Mouse (Mus musculus): ENCODE data around the gene Zbtb18.
A peak's percentile ranks its signal among the peaks of the same experiment; 100 is the strongest.

Gene Zbtb18

DNA sequence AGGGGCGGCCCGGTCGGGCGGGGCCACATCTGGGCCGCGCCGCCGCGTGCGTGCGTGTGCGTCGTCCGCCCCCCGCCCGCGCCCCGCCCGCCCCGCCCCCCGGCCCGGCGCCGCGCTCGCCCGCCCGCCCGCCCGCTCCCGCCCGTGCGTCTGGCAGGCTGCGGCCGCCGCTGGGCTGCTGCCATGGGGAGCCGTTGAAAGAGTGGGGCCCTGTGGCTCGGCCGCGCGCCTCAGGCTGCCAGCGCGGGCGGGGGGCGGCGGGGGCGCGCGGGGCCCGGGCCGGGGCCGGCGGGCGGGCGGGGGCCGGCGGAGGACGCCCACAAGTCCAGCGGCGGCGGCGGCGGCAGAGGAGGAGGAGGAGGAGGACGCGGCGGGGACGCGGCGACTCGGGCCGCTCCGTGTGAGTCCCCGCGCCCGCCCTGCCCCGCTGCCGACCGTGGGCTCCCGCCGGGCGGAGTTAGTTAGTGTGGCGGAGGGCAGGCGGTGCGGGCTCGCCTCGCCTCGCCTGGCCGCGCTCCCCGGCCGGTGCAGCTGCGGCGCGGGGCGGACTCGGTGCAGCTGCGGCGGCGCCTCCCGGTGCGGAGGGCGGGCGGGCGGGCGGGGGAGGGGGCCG lies at the start of gene Zbtb18:
Zbtb18 (plus strand) TSS at position 156 of the 613 bp plus-strand sequence.
- no peak for DNase-seq (ENCODE audit: low read depth in 1 of 2, low spot score in 2 of 2)

DNA sequence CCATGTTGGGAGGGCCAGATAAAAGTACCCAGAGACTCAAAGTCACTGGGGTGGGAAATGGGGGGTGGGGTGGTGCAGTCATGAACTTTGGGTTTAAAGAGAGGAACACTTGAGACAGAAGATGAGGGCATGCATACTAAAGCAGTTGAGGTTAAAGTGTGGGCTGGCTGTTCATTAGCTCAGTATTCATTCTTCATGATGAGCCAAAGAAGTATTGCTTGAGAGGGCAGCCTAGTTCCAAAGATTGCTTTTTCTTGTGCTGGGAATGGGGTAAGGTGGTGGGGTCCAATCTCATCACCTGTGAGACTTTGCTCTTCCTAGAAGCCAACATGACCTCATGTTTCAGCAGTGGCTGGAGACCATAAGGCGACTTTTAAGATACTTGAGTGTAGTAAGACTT lies 44.7 kb upstream of the Zbtb18 start:
- no peak for DNase-seq (ENCODE audit: low read depth in 1 of 2, low spot score in 2 of 2)

GRCm38 (mm10) chr1:177405170-177405569 lies 37.0 kb upstream of the Zbtb18 start:
- DNase-seq (ENCODE audit: low read depth in 1 of 2, low spot score in 2 of 2), result no peak

GRCm38 (mm10) chr1:177408690-177409089 lies 33.5 kb upstream of the Zbtb18 start:
- DNase-seq (ENCODE audit: low read depth in 1 of 2, low spot score in 2 of 2), result no peak

DNA sequence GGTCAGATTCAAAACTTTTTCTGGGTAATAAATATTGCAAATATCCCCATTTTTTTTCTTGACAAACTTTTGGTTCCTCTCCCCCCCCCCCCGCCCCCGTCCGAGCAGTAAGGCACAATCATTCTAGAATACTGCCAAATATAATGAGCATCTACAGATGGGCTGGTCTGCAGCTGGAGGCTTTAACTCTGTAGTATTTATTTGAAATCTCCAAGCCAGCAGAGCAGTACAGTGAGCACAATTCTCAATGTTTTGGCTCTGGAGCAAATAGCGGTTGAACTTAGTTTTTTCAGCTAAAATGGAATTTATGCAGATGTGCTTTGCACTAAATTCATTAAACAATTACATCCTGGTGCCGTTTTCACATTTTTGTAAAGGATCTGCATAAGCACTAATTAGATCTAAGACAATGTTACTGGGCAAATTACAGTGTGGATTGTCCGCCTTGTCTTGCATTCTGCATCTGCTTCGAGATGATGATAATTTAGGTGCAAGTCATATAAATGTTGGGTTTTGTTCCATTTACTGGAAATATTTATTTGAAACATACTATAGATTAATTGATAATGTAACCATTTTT lies 31.3 kb upstream of the Zbtb18 start:
- no peak for DNase-seq (ENCODE audit: low read depth in 1 of 2, low spot score in 2 of 2)

DNA sequence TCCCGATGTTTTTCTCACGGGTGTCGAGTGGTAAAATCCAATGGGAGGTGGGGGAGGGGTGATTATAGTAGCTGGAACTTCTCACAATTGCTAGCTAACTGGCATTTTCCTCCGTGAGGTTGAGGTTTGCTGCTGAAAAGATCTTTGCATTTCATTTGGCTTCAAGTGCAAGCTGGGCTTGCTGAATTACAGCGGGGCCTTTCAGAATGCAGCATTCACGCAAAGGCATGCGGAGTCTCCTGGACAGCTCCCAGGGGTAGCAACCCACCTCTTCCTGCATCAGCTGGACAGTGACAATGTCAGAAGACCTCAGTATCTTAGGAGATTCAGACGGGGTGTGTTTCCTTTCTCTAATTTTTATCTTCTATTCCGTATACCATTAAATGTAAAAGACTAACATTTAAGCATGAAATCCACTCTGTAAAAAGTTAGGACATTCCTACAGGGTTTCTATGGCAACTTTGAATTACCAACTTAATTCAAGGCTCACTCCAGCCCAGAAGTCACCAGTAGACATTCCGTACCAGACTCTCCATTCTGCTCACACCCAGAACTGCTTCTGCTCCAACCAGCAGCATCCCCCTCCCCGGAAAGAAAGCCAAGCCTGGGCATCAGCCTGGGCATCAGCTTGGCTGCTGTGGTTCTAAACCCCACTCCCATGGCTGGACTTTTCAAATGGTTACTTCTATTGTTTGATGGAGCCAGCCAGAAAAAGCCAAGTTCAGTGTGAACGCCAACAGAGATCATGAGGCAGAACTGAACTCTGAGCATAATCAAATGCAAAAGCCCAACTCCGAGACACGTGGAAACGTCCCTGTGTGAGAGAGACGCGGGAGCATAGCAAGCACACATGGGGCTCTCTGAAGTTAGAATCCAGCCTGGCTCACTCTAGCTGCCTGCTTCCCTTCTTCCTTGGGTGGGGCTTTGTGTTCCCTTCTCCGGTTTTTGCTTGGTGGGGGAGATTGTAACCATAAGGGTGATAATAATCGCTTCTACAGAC lies 30.5 kb upstream of the Zbtb18 start:
- no peak for DNase-seq (ENCODE audit: low read depth in 1 of 2, low spot score in 2 of 2)

DNA sequence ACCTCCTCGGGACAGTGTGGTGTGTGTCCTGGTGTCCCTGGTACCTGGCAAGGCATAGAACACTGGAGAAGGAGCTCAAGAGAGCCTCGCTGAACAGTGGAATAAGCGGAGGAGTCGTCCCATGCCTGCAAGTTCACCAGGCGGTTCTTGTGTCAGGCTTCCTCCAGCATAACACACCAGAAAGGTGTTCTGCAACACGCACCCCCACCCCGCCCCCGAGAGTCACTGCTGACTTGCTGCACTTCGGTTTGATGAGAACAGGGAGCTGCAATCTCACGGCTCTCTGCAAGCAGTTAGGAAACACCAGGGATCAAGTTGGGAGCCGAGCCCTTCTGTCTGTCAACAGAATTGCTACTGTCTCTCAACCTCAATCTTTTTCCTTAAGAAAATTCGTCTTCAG lies 22.8 kb upstream of the Zbtb18 start:
- no peak for DNase-seq (ENCODE audit: low read depth in 1 of 2, low spot score in 2 of 2)

- no peak for DNase-seq (ENCODE audit: low read depth in 1 of 2, low spot score in 2 of 2)
Measured at GRCm38 (mm10) chr1:177420126-177420525, 22.0 kb upstream of the Zbtb18 start.

GRCm38 (mm10) chr1:177427862-177428261 lies 14.3 kb upstream of the Zbtb18 start:
- no peak for DNase-seq (ENCODE audit: low read depth in 1 of 2, low spot score in 2 of 2)

- DNase-seq (ENCODE audit: low read depth in 1 of 2, low spot score in 2 of 2), result no peak
Measured at GRCm38 (mm10) chr1:177428338-177428737, 13.8 kb upstream of the Zbtb18 start.

GRCm38 (mm10) chr1:177429067-177429466 lies 13.1 kb upstream of the Zbtb18 start:
- DNase-seq (ENCODE audit: low read depth in 1 of 2, low spot score in 2 of 2), result no peak

GRCm38 (mm10) chr1:177440411-177440810 lies 1.7 kb upstream of the Zbtb18 start:
- no peak for DNase-seq (ENCODE audit: low read depth in 1 of 2, low spot score in 2 of 2)

DNA sequence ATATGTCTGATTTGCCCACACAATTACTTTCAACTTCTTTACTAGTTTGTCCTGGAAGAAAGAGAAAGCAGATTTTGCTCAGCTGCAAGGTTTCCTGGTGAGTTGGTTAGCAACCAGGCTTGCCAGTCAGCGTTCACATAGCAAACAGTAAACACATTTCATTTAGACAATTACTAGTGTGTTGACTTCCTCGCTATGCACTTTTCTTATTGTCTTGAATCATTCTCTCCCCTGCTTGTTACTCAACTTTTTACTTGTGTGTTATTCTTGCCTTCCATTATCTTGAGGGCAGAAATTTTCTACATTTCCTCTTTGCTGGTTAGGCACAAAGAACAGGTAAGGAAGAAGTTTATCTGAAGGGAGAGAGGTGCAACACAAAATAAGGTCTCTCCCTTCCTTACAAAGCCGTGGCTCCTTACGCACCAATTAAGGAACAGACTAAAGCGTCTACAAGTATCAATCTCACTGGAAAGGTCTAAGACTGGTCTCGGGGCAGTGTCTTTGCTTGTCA lies 1.1 kb upstream of the Zbtb18 start:
- no peak for DNase-seq (ENCODE audit: low read depth in 1 of 2, low spot score in 2 of 2)

DNA sequence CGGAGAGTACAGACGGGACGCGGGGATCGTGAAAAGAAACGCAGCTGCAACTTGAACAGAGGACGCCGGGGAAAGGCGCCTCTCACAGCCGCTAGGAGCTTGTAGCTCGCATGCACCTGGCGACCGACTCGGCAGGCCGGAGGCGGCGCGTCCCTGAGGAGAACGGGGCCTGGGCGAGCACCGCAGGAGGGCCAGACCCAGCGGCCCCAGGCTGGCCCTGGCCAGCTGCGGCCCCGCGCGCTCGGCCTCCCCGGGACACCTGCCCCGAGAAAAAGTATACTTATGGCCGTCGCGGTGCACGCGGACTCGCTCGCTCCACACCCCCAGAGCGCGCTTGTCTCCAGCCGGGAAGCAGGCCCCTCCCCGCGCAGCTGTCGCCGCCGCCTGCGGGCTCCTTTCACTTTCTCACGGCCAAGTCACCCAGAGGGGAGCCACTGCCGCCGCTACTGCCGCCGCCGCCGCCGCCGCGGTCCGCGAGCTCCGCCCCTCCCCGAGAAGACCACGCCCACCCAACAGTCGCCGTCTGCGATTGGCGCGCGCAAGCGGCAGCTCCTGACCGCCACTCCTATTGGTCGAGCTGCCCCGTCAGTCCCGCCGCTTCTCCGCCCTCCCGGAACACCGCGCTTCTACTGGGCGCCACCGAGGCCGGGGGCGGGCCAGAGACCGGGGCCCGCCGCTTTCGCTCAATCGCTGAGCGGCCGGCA lies 507 bp upstream of the Zbtb18 start:
- peak; percentile 94 to 98 for DNase-seq (ENCODE audit: low read depth in 1 of 2, low spot score in 2 of 2)

GRCm38 (mm10) chr1:177442821-177443723 lies 921 bp downstream of the Zbtb18 start:
- DNase-seq (ENCODE audit: low read depth in 1 of 2, low spot score in 2 of 2), result peak in 1 of 2 experiments; percentile 28

- no peak for DNase-seq (ENCODE audit: low read depth in 1 of 2, low spot score in 2 of 2)
Measured at GRCm38 (mm10) chr1:177443724-177444482, 1.8 kb downstream of the Zbtb18 start.

- DNase-seq (ENCODE audit: low read depth in 1 of 2, low spot score in 2 of 2), result no peak
Measured at GRCm38 (mm10) chr1:177444483-177444810, 2.3 kb downstream of the Zbtb18 start.

- DNase-seq (ENCODE audit: low read depth in 1 of 2, low spot score in 2 of 2), result no peak
Measured at GRCm38 (mm10) chr1:177444941-177445340, 2.8 kb downstream of the Zbtb18 start.

- no peak for DNase-seq (ENCODE audit: low read depth in 1 of 2, low spot score in 2 of 2)
Measured at GRCm38 (mm10) chr1:177445461-177446130, 3.4 kb downstream of the Zbtb18 start.

All from monocyte, adult 2 months (primary cell).